Mouse (Mus musculus): ENCODE results near the gene Wdr19.
A peak's percentile ranks its signal among the peaks of the same experiment; 100 is the strongest.

Wdr19 gene

DNA sequence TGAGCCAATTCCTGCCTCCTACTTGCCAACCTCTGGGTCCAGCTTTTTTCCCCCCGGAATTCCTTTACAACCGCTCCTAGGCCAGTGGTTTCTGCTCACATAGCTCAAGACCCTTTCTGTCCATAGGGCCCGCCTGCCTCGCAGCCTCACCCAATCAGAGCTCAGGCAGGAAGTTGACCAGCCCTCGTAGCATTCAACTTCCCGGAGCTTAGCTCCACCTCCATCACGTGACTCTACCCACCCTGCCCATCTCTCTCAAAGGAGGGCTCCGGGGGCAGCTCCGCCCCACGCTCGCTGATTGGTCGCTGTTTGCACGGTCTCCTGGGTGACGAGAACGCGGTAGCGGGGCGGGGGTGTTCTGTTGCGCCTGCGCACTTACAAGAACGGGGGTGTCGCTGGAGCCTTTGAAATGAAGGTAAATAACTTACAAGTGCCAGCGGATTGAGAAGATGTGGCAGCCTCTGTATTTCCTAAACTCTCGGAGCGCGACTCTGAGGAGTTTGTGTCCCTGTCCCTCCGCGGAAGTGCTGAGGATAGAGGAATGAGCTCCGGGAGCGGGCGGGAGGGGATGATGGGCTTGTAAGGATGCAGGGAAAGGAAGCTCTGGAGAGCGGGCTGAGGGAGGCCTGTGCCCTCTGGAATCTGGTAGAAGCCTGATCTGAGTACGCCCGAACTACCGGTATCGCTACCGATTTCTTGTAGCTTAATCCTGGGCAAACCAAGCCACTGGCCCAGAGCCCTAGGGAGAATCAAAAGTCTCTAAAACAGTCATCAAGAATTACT is at the start of gene Wdr19:
TSS of gene Wdr19 (plus strand) at position 351 of the 783 bp plus-strand sequence.
- peak; percentile 100 for DNase-seq

DNA sequence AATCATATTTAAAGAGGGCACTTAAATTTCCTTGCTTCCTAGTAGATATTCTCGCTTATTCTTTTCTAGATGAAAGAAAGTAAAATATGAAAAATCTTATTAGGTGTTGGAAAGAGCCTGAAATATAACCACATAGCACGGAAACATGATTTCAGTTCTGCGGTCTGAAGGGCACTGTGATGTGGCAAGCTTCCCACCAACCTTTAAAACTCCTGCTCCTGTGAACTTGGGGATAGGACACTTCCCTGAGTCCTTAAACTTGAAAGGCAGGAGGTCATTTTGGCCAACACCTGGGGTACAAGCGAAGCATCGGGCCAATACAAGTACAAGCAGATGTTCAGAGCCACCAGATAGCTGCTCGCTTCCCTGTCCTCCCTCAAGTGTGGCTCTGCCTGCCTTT is 49.8 kb upstream of the Wdr19 start:
- DNase-seq = no peak

DNA sequence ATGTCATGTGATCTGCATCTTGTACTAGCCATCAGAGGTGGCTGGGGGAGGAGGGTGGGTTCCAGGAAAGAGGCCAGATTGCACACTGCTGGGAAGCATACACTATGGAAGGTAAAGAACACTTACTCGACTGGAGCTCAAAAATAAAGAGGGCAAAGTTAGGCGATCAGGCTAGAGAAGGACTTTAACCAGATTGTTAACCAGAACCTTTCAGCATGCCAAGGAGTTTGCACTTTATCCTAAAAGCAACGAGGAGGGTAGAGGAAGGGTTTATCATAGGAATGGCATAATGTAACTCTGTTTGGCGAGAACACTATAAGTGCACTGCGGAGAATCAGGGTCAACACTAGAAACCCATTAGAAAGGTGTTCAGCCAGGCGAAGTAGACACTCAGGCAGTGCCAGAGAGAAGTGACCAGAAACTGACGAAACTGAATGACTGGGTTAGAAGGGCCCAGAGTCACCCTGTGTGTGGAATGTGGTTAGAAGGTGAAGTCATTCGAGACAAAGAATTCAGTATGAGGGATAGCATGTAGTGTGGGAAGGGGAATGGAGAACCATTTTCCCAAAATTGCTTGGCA is 49.0 kb upstream of the Wdr19 start:
- DNase-seq = no peak

DNA sequence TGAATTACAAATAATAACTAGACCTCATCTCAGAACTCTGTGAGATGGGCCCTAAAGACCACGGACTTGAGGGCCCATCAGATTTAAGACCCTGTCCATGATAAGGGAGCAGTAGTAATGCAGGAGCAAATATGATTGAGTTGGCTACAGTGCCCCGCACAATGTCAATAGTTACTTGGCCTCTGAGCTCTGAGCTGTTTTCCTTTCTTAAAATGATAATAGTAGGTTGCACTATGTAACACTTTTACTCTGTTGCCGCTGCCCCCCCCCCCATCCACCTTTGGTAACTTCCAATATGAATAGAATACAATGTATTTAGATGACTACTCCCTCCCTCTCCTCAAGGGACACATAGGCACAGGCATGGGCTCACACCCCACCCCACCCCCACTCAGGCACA is 48.2 kb upstream of the Wdr19 start:
- no peak for DNase-seq

DNA sequence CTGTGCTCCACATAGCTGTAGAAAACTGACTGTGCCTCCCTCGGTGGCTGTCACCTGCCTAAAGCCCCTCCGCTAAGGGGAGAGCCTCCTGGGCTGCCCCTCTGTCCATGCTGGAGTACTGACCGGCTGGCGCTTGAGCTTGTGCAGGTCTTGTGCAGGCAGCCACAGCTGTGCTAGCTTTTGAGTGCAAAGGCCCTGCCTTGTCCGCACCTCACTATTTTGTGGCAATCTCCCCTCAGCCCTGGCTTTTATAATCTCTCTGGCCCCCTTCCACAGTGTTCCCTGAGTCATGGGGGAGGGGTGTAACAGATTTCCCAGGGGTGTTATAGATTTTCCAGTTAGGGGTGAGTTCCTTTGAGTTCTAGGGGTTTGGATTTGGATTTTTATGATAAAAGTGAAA is 47.7 kb upstream of the Wdr19 start:
- DNase-seq = peak; percentile 73

DNA sequence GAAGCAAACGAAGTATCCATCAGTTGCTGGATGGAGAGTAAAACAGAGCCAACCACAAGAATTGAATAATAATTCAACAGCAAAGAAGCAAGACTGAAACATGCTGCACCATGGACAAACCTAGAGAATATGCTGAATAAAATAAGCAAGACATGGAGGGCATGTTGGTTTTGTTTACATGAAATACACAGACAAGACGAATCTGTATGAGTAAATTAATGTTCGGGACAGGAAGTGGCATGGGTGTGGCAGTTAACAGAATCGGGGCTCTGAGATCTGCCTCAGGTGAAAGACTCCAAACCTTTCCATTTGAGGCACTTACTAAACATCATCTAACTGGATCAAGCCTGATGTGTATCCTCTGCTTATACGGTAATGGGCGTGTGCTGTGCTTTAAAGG is 45.2 kb upstream of the Wdr19 start:
- DNase-seq = no peak

DNA sequence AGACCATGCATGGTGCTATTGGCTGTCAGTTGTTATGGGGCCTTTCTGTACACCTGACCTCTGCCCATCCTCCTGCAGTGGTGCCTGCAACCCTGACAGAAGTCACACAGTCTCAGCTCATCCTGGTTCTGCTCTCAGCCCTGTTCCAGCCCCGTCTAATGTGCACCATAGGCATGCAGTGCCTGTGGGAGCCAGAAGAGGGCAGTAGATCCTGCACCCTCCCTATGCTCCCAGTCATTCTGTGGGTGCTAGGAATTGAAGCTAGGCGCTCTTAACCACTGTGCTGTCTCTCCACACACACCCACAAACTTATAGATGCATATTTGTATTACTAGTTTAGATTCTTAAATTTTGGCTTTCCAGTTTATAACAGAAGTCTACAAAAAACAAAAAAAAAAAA is 42.6 kb upstream of the Wdr19 start:
- DNase-seq = peak; percentile 93

DNA sequence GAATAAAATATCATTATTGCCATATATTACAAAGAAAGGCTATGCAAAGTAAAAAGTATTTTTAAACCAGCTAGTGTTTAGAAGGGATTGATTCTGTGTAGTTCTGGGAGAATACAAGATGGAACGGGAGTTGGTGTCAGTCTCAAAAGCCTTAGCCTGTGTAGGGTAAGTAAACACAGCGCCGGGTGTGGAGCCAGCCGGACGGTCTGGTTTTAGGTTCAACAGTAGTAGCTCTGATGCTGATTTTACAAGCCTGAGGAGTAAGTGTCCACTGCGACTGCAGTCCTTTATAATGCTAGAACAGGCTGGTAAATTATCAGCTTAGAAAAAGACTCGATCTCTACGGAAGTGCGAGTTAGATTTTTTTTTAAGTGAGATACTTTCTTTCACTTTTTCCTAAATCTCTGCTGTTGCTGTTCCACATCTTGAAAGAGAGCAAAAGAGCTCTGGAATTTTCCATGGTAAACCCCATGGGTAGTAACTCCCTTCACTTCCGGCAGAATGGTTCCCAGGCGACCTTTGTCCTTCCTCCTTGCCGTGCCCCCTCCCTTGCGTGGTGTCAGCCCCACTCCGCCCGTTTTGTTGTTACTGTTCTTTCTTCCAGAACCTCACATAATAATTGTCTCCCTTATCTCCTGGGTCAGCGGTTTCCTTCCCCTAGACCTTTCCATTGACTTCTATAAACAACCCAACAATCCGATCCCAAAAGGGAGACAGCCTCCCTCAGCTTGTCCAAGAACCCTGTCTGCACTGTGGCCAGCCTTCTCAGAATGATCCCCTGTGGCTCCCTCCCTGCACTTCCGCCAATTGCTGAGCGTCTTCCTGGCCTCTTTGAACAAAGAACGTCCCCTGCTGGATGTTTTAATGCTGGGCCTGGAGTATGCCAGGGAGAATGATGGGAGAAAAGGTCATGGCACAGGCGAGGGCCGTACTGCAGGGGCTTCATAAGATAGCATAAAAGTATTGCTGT is 41.8 kb upstream of the Wdr19 start:
- peak; percentile 99 for DNase-seq

DNA sequence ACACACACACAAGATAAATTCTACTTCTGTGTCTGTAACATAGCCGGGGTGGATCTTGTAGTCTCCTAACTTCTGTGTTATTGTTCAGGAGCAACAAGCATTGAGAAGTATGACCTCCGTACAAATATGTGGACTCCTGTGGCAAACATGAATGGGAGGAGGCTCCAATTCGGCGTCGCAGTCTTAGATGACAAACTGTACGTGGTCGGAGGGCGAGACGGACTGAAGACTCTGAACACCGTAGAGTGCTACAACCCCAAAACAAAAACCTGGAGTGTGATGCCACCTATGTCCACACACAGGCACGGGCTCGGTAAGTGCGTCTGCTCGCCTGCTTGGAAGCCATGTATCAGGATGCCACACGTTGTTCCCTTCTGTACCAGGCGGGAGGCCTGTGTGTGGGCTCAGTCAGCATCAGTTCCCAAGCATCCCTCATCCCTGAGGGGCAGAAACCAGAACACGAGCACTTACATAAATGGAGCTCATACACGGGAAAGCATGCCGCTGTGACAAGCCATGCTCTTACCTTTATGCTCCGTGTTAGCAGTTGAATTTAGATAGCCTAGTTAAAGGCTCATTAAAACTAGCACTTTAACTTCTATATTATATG is 40.7 kb upstream of the Wdr19 start:
- DNase-seq = peak; percentile 86

DNA sequence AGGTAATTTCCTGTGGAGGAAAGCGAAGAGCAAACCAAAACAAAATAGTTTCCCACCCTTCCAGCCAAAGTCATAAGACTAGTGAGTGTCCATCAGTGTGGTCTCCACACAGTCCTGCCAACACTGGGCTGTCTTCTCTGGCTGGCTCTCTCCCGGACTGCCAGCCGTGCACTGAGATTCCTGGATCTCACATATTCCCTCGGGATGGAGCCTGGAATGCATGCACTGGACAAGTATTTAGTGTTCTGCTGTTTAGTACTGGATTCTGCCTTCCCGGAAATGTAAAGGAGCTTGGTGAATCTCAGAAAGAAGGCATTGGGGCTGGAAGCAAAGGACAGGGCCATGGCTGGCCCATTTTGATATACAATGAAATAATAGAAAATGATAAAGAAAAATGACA is 36.5 kb upstream of the Wdr19 start:
- peak; percentile 89 for DNase-seq

DNA sequence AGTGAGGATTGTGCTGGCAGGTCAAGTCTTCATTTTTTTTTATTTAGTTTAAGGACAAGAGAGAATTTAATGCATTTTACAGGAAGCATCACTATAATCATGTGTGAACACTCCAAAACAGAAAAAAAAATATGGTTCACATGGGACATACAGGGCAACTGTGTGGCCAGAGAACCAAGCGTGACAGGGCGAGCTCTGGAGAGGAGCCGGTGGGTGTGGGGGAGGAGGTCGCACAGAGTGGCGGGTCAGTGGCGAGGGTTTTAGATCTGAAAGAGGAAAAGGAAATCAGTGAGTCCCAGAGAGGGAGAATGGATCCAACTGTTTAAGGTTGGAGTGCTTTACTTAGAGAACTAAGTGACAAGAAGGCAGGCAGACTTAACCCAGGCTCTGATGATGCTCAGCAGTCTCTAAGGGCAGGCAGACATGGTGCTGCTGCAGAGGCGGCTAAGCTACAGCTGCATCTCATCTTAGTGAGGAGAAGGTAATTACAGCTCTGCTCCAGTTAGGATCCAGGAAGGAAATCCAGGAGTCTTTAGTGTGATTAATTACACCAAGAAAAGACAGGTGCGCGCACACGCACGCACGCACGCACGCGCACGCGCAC is 35.9 kb upstream of the Wdr19 start:
- DNase-seq = peak; percentile 70

DNA sequence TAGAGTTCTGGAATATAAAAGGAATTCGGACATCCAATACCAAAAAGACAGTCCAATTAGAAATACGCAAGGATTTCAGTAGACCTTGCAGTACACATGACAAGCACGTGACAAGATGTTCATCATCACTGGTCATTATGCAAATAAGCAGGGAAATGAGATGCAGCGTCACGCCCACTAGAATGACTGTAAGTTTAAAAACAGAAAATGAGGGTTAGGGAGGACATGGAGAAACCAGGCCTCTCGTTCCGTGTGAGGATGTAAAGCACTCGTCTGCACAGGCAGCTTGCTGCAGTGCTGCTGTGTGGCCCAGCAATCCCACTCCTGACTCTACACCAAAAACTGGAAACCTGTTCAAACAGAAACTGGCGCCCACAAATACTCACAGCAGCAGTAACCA is 29.3 kb upstream of the Wdr19 start:
- DNase-seq = no peak

DNA sequence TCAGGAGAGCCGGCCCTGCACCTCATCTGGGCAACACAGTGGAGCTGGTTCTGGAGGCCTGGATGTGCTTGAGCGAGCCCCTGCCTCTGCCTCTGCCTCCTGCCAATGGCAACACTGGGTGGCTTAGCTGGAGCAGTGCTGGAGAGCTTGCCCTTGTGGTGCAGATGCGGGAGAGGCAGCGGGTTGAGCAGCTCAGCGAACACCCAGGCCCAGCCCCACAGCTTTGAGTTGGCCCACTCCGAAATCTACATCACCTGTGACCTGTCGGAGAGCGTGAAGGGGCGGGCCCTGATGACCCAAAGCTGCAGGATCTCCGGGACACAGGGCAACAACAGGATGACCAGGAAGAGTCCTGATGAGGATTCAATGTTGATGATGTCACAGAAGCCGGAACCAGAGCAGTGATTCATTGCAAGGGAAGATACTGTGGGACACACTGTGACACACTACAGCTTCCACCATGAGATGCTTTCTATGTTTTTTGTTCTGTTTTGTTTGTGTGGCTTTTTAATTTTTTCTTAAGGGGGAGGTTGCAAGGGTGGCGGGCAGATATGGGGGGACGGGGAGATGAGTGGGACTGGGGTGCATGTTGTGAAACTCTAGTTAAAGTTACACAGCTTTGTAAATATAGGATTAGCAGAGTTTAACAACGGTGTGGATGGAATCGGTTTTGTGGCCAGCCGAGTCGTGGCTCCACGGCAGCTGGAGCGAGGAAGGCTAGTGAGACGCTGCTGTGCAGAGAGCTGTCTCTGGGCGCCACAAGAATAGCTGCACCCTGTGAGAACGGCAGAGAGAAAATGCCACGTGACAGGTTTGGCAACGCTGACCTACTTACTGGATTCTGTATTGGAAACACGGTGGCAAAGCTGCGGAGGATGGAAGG is 24.2 kb upstream of the Wdr19 start:
- DNase-seq = no peak

DNA sequence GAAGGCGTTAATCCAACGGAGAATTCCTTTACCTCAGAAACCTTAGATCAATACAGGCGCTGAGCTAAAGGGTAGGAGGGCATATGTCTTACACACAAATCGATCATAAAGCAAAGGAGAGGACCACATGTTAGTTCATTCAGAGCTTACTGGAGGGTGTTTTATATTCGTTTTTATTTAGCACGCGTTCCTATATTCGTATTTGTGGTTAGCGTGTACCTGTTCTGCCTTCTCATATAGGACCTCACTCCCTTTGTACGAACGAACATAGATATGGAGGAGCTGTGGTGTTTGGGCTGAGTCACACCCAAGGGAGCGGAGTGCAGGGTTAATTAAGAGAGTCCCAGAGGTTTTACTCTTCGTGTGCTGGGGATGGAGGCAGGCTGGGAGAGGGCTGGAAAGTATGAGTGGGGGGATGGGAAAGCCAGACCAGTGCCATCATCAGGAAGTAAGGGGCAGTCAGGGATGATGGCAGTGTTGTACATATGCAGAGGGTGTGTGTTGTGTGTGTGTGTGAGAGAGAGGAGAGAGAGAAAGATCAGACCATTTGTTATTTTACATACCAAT is 23.5 kb upstream of the Wdr19 start:
- no peak for DNase-seq

DNA sequence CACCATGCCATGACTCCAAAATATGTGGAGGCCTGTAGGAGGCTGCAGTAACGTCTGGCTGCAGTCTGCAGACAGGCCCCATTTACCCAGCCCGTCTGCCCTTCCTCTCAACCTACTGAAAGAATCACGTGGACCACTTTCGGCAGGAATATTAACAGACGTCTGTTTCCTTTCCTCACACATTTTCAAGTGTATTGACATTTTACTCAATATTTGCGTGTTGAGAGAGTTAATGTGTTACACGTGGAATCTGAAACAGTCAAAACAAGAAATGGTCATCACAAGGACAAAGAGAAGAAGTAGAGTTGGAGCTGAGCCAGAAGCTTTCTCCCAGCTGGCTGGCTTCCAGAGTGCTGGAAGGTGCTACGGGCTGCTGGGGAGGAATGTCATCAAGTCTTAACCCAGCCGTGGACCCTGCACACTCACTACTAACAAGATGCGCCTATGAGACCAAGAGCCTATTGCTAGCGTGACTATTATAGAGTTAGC is 22.4 kb upstream of the Wdr19 start:
- DNase-seq = no peak

DNA sequence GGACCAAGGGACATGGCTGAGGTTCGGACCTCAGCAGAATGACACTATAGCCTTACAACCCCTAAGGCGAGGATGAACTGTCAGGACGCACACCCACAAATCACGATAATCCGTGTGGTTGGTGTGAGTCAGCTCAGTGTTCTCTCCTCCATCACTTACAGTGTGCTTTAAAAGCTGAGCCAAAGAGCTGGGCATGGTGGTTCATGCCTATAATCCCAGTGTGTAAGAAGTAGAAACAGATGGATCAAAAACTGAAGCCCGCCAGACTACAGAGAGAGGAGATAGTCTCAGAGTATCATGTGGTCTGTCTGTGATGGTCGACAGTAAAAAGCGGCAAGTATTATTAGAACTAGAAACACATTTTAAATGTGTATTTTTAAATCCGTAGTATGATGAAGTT is 21.0 kb upstream of the Wdr19 start:
- no peak for DNase-seq

DNA sequence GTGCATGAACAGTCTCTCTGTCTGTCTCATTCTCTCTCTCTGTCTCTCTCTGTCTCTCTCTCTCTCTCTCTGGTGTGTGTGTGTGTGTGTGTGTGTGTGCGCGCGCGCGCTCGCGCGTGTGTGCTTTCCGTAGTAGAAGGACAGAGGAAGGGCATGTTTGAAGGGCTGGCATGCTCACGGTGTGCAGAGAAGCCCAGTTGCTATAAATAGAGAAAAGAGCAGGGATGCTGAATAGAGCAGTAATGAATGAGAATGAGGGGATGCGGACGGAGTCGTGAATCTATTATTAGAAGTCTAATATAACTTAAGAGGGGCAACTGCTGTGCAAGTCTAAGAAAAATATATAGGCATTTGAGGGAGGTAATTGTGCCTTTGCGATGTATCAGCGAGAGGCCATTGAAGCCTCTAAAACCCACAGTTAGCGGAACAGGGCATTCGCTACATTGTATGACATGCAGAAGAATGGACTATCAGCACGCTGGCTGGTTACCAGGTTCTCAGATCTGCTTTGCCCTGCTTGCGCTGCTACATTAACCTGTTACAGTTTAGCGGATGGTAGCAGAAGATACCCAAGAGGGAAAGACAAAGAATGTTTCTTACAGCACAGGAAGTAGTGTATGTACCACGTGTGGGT is 18.2 kb upstream of the Wdr19 start:
- peak; percentile 80 for DNase-seq

DNA sequence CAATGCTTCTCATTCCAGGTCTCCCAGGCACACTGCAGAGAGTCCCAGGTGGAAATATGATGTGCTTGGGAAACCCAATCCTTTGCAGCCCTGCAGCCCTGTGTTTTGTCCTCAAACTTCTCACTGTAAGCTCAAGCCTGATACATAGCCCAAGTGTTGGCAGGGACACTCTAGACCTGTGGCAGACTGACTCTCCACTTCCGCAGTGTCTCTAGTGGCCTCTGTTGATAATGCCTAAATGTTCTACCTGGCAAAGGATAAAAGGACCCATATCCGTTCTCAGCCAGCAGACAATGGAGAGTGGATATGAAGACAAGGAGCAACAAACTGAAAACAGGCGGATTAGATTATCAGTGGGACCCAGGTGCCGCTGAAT is 17.7 kb upstream of the Wdr19 start:
- DNase-seq = no peak

DNA sequence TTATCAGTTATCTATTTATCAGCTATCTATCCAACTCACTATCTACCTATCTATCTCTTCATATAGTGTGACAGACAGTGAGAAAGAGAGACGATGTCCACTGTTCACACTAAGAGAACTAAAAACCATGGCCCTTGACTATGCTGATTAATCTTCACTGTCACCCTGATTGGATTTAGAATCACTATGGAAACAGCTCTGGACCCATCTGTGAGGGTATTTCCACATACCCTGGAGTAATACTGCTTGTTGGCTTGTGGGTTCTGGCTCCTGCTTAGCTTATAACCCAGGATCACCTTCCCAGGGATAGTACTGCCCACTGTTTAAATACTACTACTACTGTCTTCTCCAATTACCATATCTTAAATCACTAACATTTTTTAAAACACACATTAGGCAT is 17.2 kb upstream of the Wdr19 start:
- DNase-seq = no peak

DNA sequence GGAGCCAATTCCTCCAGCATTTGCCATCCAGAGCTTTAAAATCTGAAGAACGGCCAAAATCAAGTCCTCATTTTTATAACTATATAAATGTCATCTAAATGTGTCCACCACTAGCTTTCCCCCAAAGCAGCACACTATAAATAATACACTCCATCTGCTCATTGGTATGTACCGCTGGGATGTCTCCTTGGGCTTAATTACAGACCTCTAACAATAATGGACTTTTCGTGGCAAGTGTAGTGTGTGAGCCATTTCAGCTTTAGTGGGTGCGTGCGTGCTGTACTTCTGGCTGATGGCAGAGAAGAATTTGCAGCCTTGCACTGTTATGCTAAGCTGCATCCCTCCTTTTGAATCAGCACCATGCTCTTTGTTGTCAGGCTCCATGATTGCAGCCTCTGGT is 7.9 kb upstream of the Wdr19 start:
- DNase-seq = peak; percentile 74

DNA sequence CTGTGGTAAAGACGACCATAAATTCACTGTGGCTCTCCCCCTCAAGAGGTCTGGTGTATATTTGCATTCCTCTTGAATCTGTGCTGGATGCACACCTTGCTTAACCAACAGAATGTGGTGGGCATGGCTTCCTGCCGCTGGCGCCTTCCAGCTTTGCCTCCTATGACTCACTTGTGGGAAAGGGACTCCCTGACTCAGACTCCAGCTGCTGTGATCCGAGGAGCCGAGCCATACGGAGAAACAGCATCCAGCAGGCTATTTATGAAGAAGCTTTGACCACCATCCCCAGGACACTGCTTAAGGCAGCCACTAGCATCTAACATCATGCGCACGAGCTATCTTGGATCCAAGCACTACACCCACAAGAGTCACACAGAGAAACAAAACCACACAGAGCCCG is 5.1 kb upstream of the Wdr19 start:
- peak; percentile 82 for DNase-seq

Measured in heart, adult 11 months (tissue).